Mouse (Mus musculus) ES-Bruce4 (cell line): ENCODE results near the gene Ccdc62. TPM values are rescaled to one million over a fixed set of nuclear protein-coding genes. Genes with fewer than 3 reads are reported as not detected.

Experiments used
- H3K27ac ChIP-seq: 2 replicates; pipeline ENCODE4 v1.5.1; 2012; ENCODE audit warnings: low read length, inconsistent platforms; ENCODE audit not compliant: insufficient read depth
- H3K27me3 ChIP-seq: 2 replicates; pipeline ENCODE4 v1.6.1; 2012; ENCODE audit warnings: mild to moderate bottlenecking, low read length, inconsistent platforms; ENCODE audit not compliant: control insufficient read depth, poor library complexity, insufficient read depth, severe bottlenecking
- H3K36me3 ChIP-seq: 2 replicates; pipeline ENCODE4 v1.6.1; 2012; ENCODE audit warnings: inconsistent platforms, mild to moderate bottlenecking, low read length, moderate library complexity; ENCODE audit not compliant: control insufficient read depth, poor library complexity, insufficient read depth, severe bottlenecking
- H3K4me1 ChIP-seq: one replicate; pipeline ENCODE4 v1.8.1; 2011; ENCODE audit warnings: low read length; ENCODE audit not compliant: control insufficient read depth, insufficient read depth
- H3K4me3 ChIP-seq: 2 replicates; pipeline ENCODE4 v1.5.1; 2011; ENCODE audit warnings: low read depth, mild to moderate bottlenecking, low read length
- H3K9ac ChIP-seq: 2 replicates; pipeline ENCODE4 v1.6.1; 2012; ENCODE audit warnings: low read depth, mild to moderate bottlenecking, inconsistent platforms; ENCODE audit not compliant: poor library complexity, severe bottlenecking
- H3K9me3 ChIP-seq: replicated peaks from 2 replicates; pipeline ENCODE4 v1.6.1; 2012; ENCODE audit warnings: mild to moderate bottlenecking, low read length, inconsistent platforms; ENCODE audit not compliant: control insufficient read depth, poor library complexity, insufficient read depth, severe bottlenecking
- CTCF ChIP-seq: IDR thresholded peaks from one replicate; pipeline ENCODE4 v1.8.1; 2011; ENCODE audit warnings: low read depth, low read length
- EP300 ChIP-seq: IDR thresholded peaks from 2 replicates; pipeline ENCODE4 v1.6.1; 2011; ENCODE audit warnings: low read depth, low read length; ENCODE audit not compliant: insufficient read depth
- POLR2A ChIP-seq: IDR thresholded peaks from one replicate; pipeline ENCODE4 v1.8.1; 2011; ENCODE audit warnings: low read length; ENCODE audit not compliant: insufficient read depth
- polyA plus RNA-seq: library from polyadenylated mRNA; stranded (reverse); fragments of >200 nt; gene quantifications from 2 replicates; pipeline ENCODE4 v1.2.4, GENCODE M21; 2011; ENCODE audit warnings: low read depth; ENCODE audit not compliant: missing spikeins, insufficient read depth, insufficient read length

The Ccdc62 gene
- polyA plus RNA-seq, 1 experiment: 5.4 TPM

GRCm38 (mm10) chr5:123890987-123891386 is 39.5 kb upstream of the Ccdc62 start:
- no peak overlapping the region for H3K9ac ChIP-seq
- no peaks in the 10 kb centered on the region for H3K4me1 ChIP-seq
- H3K36me3 ChIP-seq: no peaks in the 10 kb centered on the region
- TF ChIP-seq EP300 (no peak), CTCF (no peak), POLR2A (no peak)
- H3K4me3 ChIP-seq: no peak overlapping the region
- no peaks in the 10 kb centered on the region for H3K9me3 ChIP-seq
- no peaks in the 10 kb centered on the region for H3K27me3 ChIP-seq
- no peak overlapping the region for H3K27ac ChIP-seq

- no peaks in the 10 kb centered on the region for H3K36me3 ChIP-seq
These were observed 38.8 kb upstream of the Ccdc62 start for GRCm38 (mm10) chr5:123891669-123892068.

GRCm38 (mm10) chr5:123893520-123893919 is 37.0 kb upstream of the Ccdc62 start:
- Histone ChIP-seq H3K27me3 (no peaks in the 10 kb centered on the region), H3K4me3 (no peak overlapping the region), H3K9me3 (no peaks in the 10 kb centered on the region), H3K36me3 (no peaks in the 10 kb centered on the region), H3K27ac (no peak overlapping the region), H3K9ac (no peak overlapping the region), H3K4me1 (no peaks in the 10 kb centered on the region)
- TF ChIP-seq EP300 (no peak), POLR2A (no peak), CTCF (no peak)

More at GRCm38 (mm10) chr5:123891669-123892068, 38.8 kb upstream of the Ccdc62 start:
- H3K27me3 ChIP-seq: no peaks in the 10 kb centered on the region
- H3K4me1 ChIP-seq: no peaks in the 10 kb centered on the region
- no peak overlapping the region for H3K27ac ChIP-seq
- no peaks in the 10 kb centered on the region for H3K9me3 ChIP-seq
- TF ChIP-seq POLR2A: no peak
- TF ChIP-seq CTCF: no peak
- TF ChIP-seq EP300: no peak
- no peak overlapping the region for H3K4me3 ChIP-seq
- no peak overlapping the region for H3K9ac ChIP-seq

- no peaks in the 10 kb centered on the region for H3K36me3 ChIP-seq
- H3K4me3 ChIP-seq: no peak overlapping the region
- H3K27me3 ChIP-seq: no peaks in the 10 kb centered on the region
- TF ChIP-seq EP300: no peak
- no peak for TF ChIP-seq CTCF
- no peak overlapping the region for H3K9ac ChIP-seq
- no peaks in the 10 kb centered on the region for H3K9me3 ChIP-seq
- H3K27ac ChIP-seq: no peak overlapping the region
- no peaks in the 10 kb centered on the region for H3K4me1 ChIP-seq
These were observed 34.1 kb upstream of the Ccdc62 start for GRCm38 (mm10) chr5:123896395-123896794.

GRCm38 (mm10) chr5:123897352-123897751 is 33.1 kb upstream of the Ccdc62 start:
- TF ChIP-seq EP300 (no peak), CTCF (no peak), POLR2A (no peak)
- H3K27ac ChIP-seq: no peak overlapping the region
- no peak overlapping the region for H3K9ac ChIP-seq
- no peaks in the 10 kb centered on the region for H3K27me3 ChIP-seq
- H3K4me1 ChIP-seq: no peaks in the 10 kb centered on the region
- H3K36me3 ChIP-seq: no peaks in the 10 kb centered on the region
- no peak overlapping the region for H3K4me3 ChIP-seq
- no peaks in the 10 kb centered on the region for H3K9me3 ChIP-seq

- no peaks in the 10 kb centered on the region for H3K9me3 ChIP-seq
- H3K4me1 ChIP-seq: no peaks in the 10 kb centered on the region
- TF ChIP-seq EP300 (no peak), CTCF (peak; percentile 13)
- no peak overlapping the region for H3K4me3 ChIP-seq
- H3K36me3 ChIP-seq: peaks cover 5% of the 10 kb centered on the region
- H3K27me3 ChIP-seq: no peaks in the 10 kb centered on the region
- H3K27ac ChIP-seq: no peak overlapping the region
- H3K9ac ChIP-seq: no peak overlapping the region
These were observed 26.3 kb upstream of the Ccdc62 start for GRCm38 (mm10) chr5:123904059-123904672.
